Mouse (Mus musculus) olfactory bulb, adult 2 months (tissue): ENCODE data around the gene Atp1a2. TPM values are rescaled to one million over a fixed set of nuclear protein-coding genes. Genes with fewer than 3 reads are reported as not detected.

Source experiments
- H3K27ac ChIP-seq: fragments of 200-500 bp; 2 replicates; pipeline ENCODE4 v1.5.1; 2012; ENCODE audit warnings: low read depth, low read length; ENCODE audit not compliant: insufficient read depth
- H3K4me1 ChIP-seq: fragments of 200-500 bp; 2 replicates; pipeline ENCODE4 v1.6.1; 2012; ENCODE audit warnings: low read length; ENCODE audit not compliant: control insufficient read depth, insufficient read depth
- H3K4me3 ChIP-seq: fragments of 200-500 bp; 2 replicates; pipeline ENCODE4 v1.5.1; 2012; ENCODE audit warnings: mild to moderate bottlenecking, low read depth, low read length, moderate library complexity; ENCODE audit not compliant: insufficient read depth
- CTCF ChIP-seq: fragments of 200-500 bp; IDR thresholded peaks from 2 replicates; pipeline ENCODE4 v1.5.1; 2012; ENCODE audit warnings: low read depth, mild to moderate bottlenecking, low read length, moderate library complexity; ENCODE audit not compliant: insufficient read depth
- POLR2A ChIP-seq: fragments of 200-500 bp; IDR thresholded peaks from 2 replicates; pipeline ENCODE4 v1.6.1; 2012; ENCODE audit warnings: mild to moderate bottlenecking, low read depth, low read length, moderate library complexity; ENCODE audit not compliant: insufficient read depth
- WGBS: fragments of 180-500 bp; shearing (Covaris S2); methylation state at CpG from one replicate; pipeline ENCODE4 v1.1.7; 2018; 5-methylcytosine and 5-hydroxymethylcytosine counted together
- polyA plus RNA-seq: library from polyadenylated mRNA; stranded (reverse); fragments of >200 nt; gene quantifications from 2 replicates; pipeline ENCODE4 v1.2.4, GENCODE M21; 2012; ENCODE audit warnings: low replicate concordance; ENCODE audit not compliant: missing spikeins, insufficient read depth, insufficient read length

The Atp1a2 gene
- polyA plus RNA-seq, 1 experiment, result 130 TPM

- WGBS, result 86% methylated on average over 16 of the region's 16 CpGs
- TF ChIP-seq POLR2A, result no peak
- no peak for TF ChIP-seq CTCF
- peak overlapping the region; percentile 10; the same call in 1 of the 2 replicates for H3K4me3 ChIP-seq
- peaks cover 38% of the 10 kb centered on the region for H3K4me1 ChIP-seq
- no peak overlapping the region for H3K27ac ChIP-seq
Observed at GRCm38 (mm10) chr1:172327206-172328001, 29.5 kb upstream of the Atp1a2 start.

- WGBS, result 72% methylated on average over 11 of the region's 11 CpGs
- no peak overlapping the region for H3K27ac ChIP-seq
Observed at GRCm38 (mm10) chr1:172326684-172327083, 28.8 kb upstream of the Atp1a2 start.

GRCm38 (mm10) chr1:172325680-172326535 is 28.0 kb upstream of the Atp1a2 start:
- peaks cover 38% of the 10 kb centered on the region for H3K4me1 ChIP-seq
- TF ChIP-seq POLR2A (no peak), CTCF (peak; percentile 48; the same call in 1 of the 2 replicates)
- 28% methylated on average over 94 of the region's 94 CpGs for WGBS
- H3K27ac ChIP-seq, result no peak overlapping the region
- peak overlapping the region; percentile 48 for H3K4me3 ChIP-seq

More at GRCm38 (mm10) chr1:172326684-172327083, 28.8 kb upstream of the Atp1a2 start:
- TF ChIP-seq CTCF (no peak), POLR2A (no peak)
- Histone ChIP-seq H3K4me3 (no peak overlapping the region), H3K4me1 (peaks cover 38% of the 10 kb centered on the region)

GRCm38 (mm10) chr1:172324725-172325124 is 26.9 kb upstream of the Atp1a2 start:
- WGBS, result 34% methylated on average over 7 of the region's 7 CpGs
- H3K27ac ChIP-seq, result peak overlapping the region; percentile 53
- TF ChIP-seq CTCF (peak; percentile 69), POLR2A (no peak)
- no peak overlapping the region for H3K4me3 ChIP-seq
- peaks cover 38% of the 10 kb centered on the region for H3K4me1 ChIP-seq

- peak overlapping the region; percentile 53 for H3K27ac ChIP-seq
- TF ChIP-seq POLR2A (no peak), CTCF (no peak)
- WGBS, result 52% methylated on average over 6 of the region's 6 CpGs
- H3K4me1 ChIP-seq, result peaks cover 34% of the 10 kb centered on the region
- no peak overlapping the region for H3K4me3 ChIP-seq
Observed at GRCm38 (mm10) chr1:172323801-172324359, 26.0 kb upstream of the Atp1a2 start.

- WGBS, result 59% methylated on average over 5 of the region's 5 CpGs
- Histone ChIP-seq H3K4me3 (no peak overlapping the region), H3K27ac (no peak overlapping the region), H3K4me1 (peaks cover 40% of the 10 kb centered on the region)
- no peak for TF ChIP-seq CTCF
- TF ChIP-seq POLR2A, result no peak
Observed at GRCm38 (mm10) chr1:172323298-172323697, 25.4 kb upstream of the Atp1a2 start.

- TF ChIP-seq CTCF (no peak), POLR2A (no peak)
- peaks cover 43% of the 10 kb centered on the region for H3K4me1 ChIP-seq
- no peak overlapping the region for H3K4me3 ChIP-seq
- no peak overlapping the region for H3K27ac ChIP-seq
- WGBS, result 73% methylated on average over 13 of the region's 13 CpGs
Observed at GRCm38 (mm10) chr1:172322725-172323124, 24.9 kb upstream of the Atp1a2 start.

GRCm38 (mm10) chr1:172319921-172320411 is 22.1 kb upstream of the Atp1a2 start:
- 37% methylated on average over 5 of the region's 5 CpGs for WGBS
- no peak for TF ChIP-seq POLR2A
- TF ChIP-seq CTCF, result no peak
- peaks cover 28% of the 10 kb centered on the region for H3K4me1 ChIP-seq
- H3K4me3 ChIP-seq, result no peak overlapping the region
- H3K27ac ChIP-seq, result no peak overlapping the region

- no peak overlapping the region for H3K27ac ChIP-seq
- WGBS, result 69% methylated on average over 7 of the region's 7 CpGs
- H3K4me1 ChIP-seq, result peaks cover 28% of the 10 kb centered on the region
- TF ChIP-seq CTCF (no peak), POLR2A (no peak)
- no peak overlapping the region for H3K4me3 ChIP-seq
Observed at GRCm38 (mm10) chr1:172319346-172319745, 21.5 kb upstream of the Atp1a2 start.
